Mouse (Mus musculus): ENCODE results near the gene Insr.
A peak's percentile ranks its signal among the peaks of the same experiment; 100 is the strongest.
"Not testable (repeated sequence)": the region's sequence is repeated elsewhere in the genome, so short reads cannot be mapped to it uniquely, and the experiment has no call there.

Gene Insr

DNA sequence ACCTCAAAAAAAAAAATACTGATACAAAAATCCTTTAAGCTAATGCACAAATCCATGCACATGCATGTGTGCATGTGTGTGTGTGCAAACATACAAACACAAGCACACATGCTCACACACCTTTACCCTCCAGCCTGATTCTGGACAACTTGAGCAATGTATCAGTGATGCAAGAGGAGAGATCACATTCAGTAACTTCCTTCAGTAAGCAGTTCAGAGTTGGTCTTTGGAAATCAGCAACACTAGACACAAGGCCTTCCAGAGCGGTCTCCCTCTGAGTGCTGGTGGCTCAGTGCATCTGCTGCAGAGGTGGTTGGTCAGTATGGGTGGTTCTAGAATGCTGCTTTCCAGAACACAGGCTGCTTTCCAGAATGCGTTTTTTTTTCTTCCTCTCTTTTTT is 46.8 kb downstream of the Insr start:
- DNase-seq (ENCODE audit: low read depth in 1 of 2, low spot score in 2 of 2) = no peak

DNA sequence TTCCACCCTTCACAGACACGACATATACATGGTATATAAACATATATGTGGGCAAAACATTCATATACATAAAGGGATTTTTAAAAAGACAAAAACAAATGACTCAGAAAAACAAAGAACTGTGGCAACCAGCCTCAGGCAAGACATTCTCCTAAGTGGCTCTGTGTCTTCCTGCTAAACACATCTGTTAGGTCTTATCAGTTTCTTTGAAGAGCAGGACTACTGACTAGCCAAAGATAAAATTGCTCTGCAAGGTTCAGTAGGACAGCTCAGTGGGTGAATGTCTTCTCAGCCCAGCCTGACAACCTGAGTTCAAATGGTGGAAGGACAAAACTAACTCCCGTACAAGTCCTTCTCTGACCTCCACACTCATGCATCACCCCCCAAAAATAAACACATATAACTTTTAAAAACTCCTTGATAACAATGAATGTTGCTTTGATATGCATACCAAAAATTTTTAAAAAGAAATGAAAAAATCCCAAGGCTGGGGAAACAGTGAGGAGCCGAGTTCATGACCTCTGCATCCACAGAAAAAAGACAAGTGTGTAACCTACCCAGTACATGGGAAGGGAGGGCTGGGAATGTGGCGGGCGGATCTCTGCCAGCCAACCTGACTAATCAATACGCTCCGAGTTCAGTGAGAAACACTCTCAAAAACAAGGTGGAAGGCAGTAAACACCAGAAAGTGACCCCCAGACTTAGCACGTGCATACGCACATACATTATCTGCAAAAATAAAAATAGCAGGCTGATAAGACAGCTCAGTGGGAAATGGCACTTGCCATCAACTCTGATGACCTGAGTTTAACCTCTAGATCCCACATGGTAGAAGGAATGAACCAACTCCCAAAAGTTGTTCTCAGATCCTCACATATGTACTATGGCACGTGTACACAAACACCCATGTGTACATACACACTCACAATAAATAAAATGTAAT is 49.0 kb downstream of the Insr start:
- no peak for DNase-seq (ENCODE audit: low read depth in 1 of 2, low spot score in 2 of 2)

DNA sequence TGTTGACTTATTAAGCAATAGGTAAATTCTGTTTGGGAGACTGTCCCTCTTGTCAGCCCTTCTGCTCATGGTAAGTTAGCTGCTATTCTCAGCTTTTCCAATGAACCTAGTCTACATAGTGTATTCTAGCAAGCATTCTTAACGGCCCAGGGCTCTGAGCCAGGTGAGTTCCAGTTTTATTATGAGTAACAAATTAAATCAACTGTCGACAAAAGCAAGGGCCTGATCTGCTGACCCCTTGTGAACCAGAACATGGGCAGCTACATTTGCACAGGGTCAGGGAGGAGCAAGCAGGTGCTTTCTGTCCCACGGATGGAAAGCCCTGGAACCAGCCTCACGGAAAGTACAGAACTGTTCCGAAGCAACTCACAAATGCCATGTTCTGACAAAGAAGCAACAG is 52.0 kb downstream of the Insr start:
- DNase-seq (ENCODE audit: low read depth in 1 of 2, low spot score in 2 of 2) = no peak

DNA sequence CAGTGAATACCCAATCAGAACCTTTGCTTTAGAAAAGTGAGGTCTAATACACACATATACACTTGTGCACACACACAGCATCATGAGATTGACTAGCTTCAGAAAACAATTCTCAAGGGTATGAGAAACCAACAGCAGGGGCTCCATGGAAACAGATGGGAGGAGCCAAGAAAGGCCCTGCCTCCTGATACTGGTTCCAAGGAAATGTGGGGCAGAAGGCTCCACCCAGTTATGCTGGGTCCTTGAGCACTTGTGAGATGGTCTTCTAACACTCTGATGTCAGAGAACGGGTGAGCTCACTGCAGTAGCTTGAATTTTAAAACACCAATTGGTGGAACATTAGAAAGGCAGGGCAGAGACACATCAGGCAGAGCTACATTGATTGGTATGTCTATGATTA is 53.7 kb downstream of the Insr start:
- DNase-seq (ENCODE audit: low read depth in 1 of 2, low spot score in 2 of 2) = no peak

DNA sequence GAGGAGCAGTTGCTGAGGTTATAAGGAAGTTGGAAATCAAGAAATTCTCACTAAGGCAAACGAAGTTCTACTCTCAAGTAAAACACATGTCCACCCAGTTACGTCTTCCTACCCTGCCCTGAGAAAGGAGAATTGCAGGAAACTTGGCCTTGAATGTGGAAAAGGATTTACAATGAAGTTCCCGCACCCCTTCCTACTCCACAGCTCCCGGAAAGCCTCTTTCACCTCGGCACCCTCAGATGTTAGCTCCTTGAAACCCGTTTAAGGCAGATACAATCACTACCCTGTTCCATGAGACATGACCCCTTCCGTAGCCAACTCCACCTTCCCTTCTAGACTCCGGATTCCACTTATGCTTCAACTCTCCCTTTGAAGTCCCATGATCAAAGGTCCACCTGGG is 54.2 kb downstream of the Insr start:
- no peak for DNase-seq (ENCODE audit: low read depth in 1 of 2, low spot score in 2 of 2)

DNA sequence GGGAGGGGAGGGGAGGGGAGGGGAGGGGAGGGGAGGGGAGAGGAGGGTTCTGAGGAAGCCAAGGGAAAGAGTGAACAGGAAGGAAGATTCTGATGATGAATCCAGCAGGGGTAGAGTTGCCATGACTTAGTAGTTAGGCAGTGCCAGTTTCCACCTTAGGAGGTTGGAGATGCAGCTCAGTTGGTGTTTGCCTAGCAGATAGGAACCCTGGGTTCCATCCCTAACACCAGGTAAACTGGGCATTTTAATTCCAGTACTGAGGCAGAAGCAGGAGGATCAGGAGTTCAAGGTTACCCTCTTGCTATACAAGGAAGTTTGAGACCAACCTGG is 56.8 kb downstream of the Insr start:
- no peak for DNase-seq (ENCODE audit: low read depth in 1 of 2, low spot score in 2 of 2)

DNA sequence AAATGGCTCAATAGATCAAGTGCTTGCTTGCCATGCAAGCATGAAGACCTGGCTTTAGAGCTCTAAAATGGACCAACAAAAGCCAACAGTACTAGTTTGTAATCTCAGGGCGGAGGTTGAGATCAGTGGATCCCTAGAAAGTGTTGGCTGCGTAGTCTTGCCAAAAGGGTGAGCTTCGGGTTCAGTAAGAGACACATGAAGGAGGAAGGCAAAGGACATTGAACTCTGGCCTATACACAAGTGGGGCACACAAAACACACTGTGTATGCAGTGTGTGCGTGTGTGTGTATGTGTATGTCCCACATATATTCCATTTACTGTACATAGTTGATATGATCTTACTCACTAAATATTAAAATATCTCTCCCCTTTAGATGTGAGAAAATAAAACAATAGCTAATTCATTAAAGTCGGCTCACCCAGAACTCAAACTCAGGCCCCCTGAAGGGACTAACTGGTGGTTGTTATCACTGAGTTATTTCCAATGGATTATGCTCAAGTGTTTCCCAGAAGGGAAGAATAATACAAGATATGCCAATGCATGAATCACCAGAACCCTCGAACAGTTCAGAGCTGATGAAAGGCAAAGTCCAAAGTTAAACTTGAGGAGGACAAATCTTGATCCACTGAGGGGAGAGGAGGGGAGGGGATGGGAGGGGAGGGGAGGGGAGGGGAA is 57.3 kb downstream of the Insr start:
- no peak for DNase-seq (ENCODE audit: low read depth in 1 of 2, low spot score in 2 of 2)

DNA sequence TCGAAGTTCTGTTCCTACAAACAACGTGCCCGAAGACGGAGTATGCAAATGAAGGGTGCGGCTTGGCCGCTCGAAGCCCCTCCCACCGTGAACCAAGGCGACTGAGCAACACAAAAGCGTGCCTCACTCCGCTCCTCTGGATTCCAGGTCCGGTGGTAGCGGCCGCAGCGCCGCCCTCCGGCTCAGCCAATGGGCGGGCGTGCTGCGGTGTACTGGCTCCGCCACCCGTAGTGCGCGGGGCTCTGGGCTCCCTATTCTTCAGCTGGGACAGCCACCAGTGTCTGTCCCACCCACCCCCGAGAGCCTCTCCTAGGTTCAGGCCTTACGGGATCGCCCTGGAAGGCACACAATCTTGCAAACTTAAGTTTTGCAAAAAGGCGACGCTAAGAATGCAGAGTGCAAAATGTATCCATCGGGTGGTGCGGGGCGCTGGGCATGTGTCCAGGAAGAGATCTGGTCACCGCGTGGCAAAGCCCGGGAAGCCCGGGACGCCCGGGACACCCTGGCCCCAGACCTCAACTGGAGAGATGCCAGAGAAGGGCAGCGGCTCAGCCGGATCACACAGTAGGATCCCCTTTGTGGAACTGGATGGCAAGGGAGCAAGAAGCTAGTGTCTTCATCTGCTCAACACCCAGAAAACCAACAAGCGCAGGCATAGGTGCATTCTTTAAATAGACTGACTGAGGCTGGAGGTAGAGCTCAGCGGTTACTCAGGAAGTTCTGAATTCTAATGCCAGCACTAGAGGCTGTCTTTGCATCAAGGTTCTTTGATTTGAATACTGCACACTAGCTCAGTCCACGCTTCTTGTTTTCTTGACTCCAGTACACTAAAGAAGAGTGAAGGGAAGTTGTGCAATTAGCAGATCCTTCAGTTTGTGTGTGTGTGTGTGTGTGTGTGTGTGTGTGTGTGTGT is 58.1 kb downstream of the Insr start:
- DNase-seq (ENCODE audit: low read depth in 1 of 2, low spot score in 2 of 2) = peak; percentile 67 to 78

DNA sequence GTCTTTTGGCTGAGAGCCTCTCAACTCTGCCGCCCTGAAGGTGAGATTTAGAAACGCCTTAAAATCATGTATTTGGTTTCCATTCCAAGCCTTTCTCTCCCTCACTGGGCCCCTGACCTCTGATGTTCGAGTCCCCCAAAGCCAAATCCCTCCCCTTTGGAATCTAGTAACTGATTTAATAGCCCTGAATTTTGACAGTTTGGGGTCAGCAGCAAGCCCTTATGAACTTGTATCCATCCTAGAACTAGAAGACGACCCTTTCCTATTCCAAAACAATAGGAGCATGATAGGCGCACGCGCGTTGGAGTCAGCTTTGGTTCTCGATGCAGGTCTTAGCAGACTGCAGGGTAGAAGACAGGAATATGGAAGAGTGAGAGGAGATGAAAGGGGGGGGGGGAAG is 58.9 kb downstream of the Insr start:
- DNase-seq (ENCODE audit: low read depth in 1 of 2, low spot score in 2 of 2) = no peak

DNA sequence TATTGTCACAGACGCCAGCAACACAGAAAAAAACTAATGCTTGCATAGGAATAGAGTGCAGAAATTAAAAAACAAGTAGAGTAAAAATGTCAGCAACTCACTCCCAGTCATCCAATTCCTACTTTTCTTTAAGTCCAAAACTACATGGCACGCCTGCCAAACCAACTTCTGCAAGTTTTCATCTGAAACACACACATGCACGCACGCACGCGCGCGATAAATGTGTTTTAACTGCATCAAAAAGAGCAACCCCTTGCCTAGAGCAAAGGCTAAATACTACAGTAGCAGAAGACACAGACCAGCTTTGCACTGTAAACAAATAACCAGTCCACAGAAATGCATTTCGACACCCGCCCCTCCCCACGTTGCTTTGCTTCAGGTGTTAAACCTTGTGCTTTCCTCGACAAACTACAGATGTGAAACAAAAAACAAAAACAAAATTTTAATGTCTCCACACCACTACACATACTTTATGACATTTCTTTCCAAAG is 59.5 kb downstream of the Insr start:
- DNase-seq (ENCODE audit: low read depth in 1 of 2, low spot score in 2 of 2) = no peak

DNA sequence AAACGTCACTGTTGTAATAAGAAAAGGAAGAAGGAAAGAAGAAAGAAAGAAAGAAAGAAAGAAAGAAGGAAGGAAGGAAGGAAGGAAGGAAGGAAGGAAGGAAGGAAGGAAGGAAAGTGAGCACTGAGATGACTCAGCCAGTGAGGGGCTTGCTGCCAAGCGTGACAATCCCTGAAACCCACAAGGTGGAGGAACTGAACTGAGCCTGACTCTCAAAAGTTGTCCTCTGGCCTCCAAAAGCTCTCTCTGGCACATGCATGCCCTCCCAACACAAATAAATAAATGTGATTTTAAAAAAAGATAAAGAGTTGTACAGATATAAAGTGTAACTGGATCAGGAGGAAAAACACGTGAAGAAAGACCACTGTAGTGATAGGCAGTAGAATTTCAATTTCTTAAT is 60.2 kb downstream of the Insr start:
- DNase-seq (ENCODE audit: low read depth in 1 of 2, low spot score in 2 of 2) = no peak

DNA sequence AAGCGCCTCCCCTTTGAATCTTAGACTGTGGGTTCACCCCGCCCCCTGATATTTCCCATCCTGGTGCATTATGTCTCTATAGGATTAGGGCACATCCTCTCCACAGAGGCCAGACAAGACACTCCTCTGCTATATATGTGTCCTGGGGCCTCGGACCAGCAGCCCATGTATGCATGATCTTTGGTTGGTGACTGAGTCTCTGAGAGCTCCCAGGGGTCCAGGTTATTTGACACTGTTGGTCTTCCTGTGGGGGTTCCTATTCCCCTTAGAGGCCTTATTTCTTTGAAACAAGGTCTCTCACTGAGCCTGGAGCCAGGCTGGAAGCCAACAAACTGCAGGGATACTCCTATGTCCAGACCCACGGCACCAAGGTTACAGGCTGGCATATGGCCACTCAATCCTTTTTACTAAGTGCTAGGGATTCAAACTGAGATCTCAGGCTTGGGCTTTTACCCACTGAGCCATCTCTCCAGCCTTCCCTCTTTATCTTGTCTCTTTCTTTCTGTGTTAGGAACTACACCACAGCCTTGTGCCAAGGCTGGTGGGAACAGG is 62.8 kb downstream of the Insr start:
- no peak for DNase-seq (ENCODE audit: low read depth in 1 of 2, low spot score in 2 of 2)

DNA sequence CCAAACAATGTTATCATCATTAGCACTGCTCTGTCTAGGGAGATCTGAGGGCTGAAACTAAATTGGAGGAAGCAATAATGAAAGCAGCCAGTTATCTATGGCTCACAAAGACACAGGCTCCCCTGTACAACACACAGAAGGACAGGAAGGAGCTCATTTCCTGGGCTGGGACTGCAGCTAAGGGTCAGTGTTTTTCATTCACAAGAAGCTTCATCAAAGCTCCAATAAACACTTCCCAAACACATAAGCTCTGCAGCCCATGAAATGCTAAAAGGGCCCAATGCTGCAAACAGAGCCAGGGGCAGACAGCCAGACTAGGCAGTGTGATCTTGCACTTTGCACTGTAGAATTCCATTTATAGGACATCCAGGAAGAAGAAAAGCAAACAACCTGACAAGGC is 63.9 kb downstream of the Insr start:
- DNase-seq (ENCODE audit: low read depth in 1 of 2, low spot score in 2 of 2) = no peak

DNA sequence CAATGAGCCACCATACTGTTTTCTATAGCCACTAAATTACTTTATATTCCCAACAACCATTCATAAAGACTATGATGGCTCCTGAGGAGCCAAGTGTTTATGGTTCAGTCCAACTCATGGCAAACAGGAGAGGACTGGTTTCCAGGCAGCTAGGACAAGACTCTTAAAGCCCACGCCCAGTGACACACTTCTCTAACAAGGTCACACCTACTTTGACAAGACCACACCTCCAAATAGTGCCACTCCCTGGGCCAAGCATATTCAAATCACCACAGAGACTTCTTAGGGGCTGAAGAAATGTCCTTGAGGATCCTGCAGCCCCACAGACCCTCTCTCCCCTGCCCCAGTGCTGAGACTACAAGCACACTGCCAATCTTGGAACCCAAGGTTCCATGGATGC is 64.8 kb downstream of the Insr start:
- DNase-seq (ENCODE audit: low read depth in 1 of 2, low spot score in 2 of 2) = no peak

DNA sequence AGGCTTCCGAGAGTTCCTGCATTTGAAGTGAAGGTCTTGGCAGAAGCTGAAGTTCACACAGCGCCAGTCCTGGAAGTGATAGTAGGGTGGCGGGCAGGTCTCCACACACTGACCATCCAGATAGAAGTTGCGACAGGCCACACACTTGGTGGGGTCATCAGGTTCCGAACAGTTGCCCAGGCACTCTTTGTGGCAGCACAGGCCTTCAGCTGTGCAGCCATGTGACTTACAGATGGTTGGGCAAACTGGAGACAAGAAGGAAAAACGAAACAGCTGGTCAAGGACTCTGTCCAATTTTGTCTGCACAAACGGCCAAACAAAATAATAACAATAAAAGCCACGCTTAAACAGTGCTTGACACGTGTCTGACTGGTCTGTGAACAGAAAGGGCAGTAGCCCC is 68.0 kb downstream of the Insr start:
- no peak for DNase-seq (ENCODE audit: low read depth in 1 of 2, low spot score in 2 of 2)

DNA sequence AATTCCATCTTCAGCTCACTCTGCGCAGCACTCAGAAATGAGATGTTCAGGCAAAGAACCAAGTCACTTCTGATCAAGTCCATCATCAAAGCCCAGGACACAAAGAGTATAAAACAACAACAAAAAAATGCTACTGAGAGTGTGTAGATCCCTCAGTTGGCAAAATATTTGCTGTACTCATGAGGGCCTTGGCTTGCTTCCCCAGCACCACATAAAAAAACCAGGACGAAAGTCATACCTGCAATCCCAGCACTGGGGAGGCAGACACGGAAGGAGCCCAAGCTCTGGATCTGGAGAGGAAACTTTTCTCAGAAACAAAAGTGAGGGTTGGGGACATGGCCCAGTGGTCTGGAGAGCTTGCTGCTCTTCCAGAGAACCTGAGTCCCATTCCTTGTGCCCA is 69.5 kb downstream of the Insr start:
- no peak for DNase-seq (ENCODE audit: low read depth in 1 of 2, low spot score in 2 of 2)

DNA sequence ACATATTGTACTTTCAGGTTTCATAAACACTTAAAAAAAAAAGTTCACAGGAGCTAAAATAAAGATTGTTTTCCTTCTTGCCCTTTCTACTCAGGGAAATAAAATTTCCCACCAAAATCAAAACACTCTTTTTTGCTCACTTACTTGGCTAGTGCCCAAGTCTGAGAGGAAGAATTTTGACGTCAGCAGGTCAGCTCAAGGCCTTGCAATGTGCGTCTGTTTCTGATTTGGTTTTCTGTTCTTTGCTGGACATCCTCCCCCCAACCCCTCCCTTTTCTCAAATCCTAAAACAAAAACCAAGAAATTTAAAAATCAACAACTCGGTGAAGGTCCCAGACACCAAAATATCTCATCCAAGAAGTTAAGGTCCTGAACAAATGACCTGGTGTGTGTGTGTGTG is 70.1 kb downstream of the Insr start:
- no peak for DNase-seq (ENCODE audit: low read depth in 1 of 2, low spot score in 2 of 2)

DNA sequence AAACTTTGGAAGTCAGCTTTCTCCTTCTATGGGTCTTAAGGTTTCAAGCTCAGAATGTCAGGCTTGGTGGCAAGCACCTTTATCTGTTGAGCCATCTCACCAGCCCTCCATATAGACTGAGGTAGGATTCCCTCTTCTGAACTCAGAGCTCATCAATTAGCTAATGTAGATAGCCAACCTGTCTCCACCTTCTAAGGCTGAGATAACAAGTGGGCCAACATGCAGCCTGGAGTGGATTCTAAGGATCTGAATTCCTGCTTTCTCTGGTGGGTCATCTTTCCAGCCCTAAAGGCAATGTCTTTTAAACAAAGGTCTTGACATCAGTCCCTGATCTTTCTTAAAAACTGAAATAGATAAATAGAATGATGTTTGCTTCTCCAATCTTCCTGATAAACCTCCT is 70.7 kb downstream of the Insr start:
- no peak for DNase-seq (ENCODE audit: low read depth in 1 of 2, low spot score in 2 of 2)

DNA sequence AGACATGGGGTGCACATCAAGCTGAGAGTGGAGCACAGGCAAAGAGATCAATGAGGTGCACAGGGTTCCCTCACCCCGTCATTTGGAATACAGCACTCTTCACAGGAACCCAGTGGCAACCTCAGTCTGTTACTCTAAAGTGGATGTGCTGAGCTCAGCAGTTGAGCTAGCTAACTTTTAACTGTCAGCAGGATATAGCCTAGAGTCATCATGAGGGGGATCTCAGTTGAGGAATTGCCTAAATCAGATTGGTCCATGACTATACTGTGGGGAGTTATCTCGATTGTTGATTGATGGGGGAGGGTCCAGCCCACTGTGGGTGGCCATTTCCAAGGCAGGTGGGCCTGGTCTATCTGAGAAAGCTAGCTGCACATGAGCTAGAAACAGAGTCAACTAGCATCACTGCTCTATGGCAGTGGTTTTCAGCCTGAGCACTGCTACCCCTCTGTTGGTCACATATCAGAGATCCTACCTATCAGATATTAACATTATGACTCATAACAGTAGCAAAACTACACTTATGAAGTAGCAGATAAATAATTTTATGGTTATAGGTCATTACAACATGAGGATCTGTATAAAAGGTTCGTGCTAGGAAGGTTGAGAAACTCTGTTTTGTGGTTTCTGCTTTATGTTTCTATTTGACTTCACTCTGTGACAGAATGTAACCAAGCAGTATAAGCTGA is 74.5 kb downstream of the Insr start:
- DNase-seq (ENCODE audit: low read depth in 1 of 2, low spot score in 2 of 2) = no peak

DNA sequence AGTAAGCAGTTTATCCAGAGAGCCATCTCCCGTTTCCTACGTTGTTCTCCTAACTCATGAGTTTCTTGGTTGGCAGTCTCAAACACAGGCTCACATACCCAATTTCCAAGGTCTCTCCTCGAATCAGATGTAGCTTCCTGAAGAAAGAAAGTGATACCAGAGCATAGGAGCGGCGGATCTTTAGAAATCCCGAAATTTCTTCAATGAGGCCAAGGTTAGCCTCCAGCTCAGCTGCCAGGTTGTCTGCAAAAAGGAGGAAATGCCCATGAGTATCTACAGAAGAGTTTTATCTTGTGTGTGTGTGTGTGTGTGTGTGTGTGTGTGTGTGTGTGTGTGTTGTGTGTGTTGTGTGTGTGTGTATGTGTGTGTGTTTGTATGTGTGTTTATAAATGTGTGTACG is 76.6 kb downstream of the Insr start:
- no peak for DNase-seq (ENCODE audit: low read depth in 1 of 2, low spot score in 2 of 2)

DNA sequence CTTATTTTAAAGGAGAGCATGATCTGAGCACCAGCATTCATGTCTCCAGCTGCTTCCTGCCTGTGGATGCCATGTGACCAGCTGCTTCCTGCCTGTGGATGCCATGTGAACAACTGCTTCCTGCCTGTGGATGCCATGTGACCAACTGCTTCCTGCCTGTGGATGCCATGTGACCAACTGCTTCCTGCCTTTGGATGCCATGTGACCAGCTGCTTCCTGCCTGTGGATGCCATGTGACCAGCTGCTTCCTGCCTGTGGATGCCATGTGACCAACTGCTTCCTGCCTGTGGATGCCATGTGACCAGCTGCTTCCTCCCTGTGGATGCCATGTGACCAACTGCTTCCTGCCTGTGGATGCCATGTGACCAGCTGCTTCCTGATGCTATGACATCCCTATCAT is 85.1 kb downstream of the Insr start:
- not testable (repeated sequence) for DNase-seq (ENCODE audit: low read depth in 1 of 2, low spot score in 2 of 2)
